Comparison of ENCODE assay signal across 10 mouse cellular contexts in the genomic region with DNA sequence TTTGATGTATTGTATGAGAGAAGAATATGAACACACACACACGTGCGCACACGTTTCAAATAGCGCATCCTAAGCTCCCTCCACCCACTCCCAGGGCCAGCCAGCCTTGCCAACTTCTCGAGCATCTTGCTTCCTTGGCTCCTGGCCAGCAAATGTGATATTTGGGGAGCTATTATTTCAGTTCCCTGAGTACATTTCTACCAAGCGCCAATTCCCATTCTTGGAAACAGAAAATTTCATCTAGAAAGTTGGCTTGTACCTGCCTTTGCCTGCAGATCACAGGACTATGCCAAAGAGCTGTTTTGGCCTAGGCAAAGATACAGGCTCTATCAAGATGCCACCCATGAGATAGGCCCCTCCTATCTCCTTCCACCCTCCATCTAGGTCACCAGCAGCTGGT. TPM values are rescaled to one million over a fixed set of nuclear protein-coding genes. Genes with fewer than 3 reads are reported as not detected.
DNase-seq lines count a peak whose midpoint lies in the region; ATAC-seq lines count a peak whose summit lies in the region.
"Had no signal": no experiment of that assay in that cellular context is flagged by ENCODE, and none has a peak within 500 bp of the region (broad histone marks: within the 10 kb centered on the region; RNA-seq: fewer than 3 reads in every experiment).

No protein-coding gene starts in this region.

- intact Hi-C loops in left cerebral cortex, postnatal 25 days (cut with DNase I), result loop anchor here (5.0 kb wide), 1 partner anchor 112 kb away; the partner anchor contains the start of gene Mvd

- ATAC-seq in frontal cortex, adult (ENCODE audit: low TSS enrichment), result peak; percentile 56; the same call in 1 of the 2 replicates
- ATAC-seq: inflammation-experienced regulatory T-cells, adult 6 months had no signal

- DNase-seq in frontal cortex, postnatal 25 days (ENCODE audit: low spot score in 2 of 2), result no peak
- peak; percentile 48 for DNase-seq in adipocyte (ENCODE audit: low spot score)
- peak; percentile 89 to 90 for DNase-seq in cerebellum, postnatal 10 days
- DNase-seq in left cerebral cortex, postnatal 25 days (ENCODE audit: low spot score in 2 of 2), result peak; percentile 76 to 83
- no peak for DNase-seq in kidney, postnatal 25 days
- no peak for DNase-seq in spleen, adult 18-20 months
- no peak for DNase-seq in urinary bladder, postnatal 36 days (ENCODE audit: low spot score in 2 of 2)
- DNase-seq: thymus, adult 2 months had no signal

RNA-seq across cellular contexts. Expression of gene Piezo1, which starts 3.7 kb away (rescaled TPM):
- 1 to 10 TPM; 5.6 to 6.3 TPM for total RNA-seq in left cerebral cortex, postnatal 25 days (2021)

RNA-seq across cellular contexts. Expression of gene Cdt1, which starts 13.0 kb away (rescaled TPM):
- 1 to 10 TPM; 1.7 to 3.1 TPM for total RNA-seq in left cerebral cortex, postnatal 25 days (2021)

RNA-seq across cellular contexts. Expression of gene Aprt, which starts 21.9 kb away (rescaled TPM):
- 10 to 100 TPM; 56.6 to 60.4 TPM for total RNA-seq in left cerebral cortex, postnatal 25 days (2021)

RNA-seq across cellular contexts. Expression of gene Galns, which starts 56.5 kb away (rescaled TPM):
- 1 to 10 TPM; 7.4 to 9.1 TPM for total RNA-seq in left cerebral cortex, postnatal 25 days (2021)

RNA-seq across cellular contexts. Expression of gene Trappc2l, which starts 56.7 kb away (rescaled TPM):
- total RNA-seq in left cerebral cortex, postnatal 25 days (2021), result 10 to 100 TPM; 81.3 to 87.8 TPM

Comparison
In these comparisons a context has a peak if more than half of its experiments do, and no peak if none do; other contexts are left out.
1. DNase-seq: peak in adipocyte (single experiment), cerebellum, postnatal 10 days (2 of 2) and left cerebral cortex, postnatal 25 days (2 of 2); none in frontal cortex, postnatal 25 days (0 of 2), kidney, postnatal 25 days (0 of 2), spleen, adult 18-20 months (0 of 2) and urinary bladder, postnatal 36 days (0 of 2).